Mouse (Mus musculus) central nervous system, embryonic 11.5 days (tissue): ENCODE measurements around the gene Olfr381. TPM values are rescaled to one million over a fixed set of nuclear protein-coding genes. Genes with fewer than 3 reads are reported as not detected.

Experiments
- polyA plus RNA-seq: library from polyadenylated mRNA; depleted of rRNA; stranded (reverse); fragments of >200 nt; gene quantifications from 2 replicates; pipeline ENCODE4 v1.2.3, GENCODE M21; 2012; rRNA removed

The Olfr381 gene
- not detected in 2 replicates for polyA plus RNA-seq

GRCm38 (mm10) chr11:73491503-73491902 is at the start of gene Olfr381:
Olfr381 (minus strand) TSS chr11:73491603.

GRCm38 (mm10) chr11:73517097-73517496 is 25.7 kb upstream of the Olfr381 start, which contains the start of gene Olfr382:
Olfr382 (minus strand) TSS chr11:73517197.

GRCm38 (mm10) chr11:73457408-73457807 is 34.0 kb downstream of the Olfr381 start, which contains the start of gene Olfr380:
Olfr380 (minus strand) TSS chr11:73457508.

Other genes starting within 250 kb of the Olfr381 start
- gene Trpv3, start 224.2 kb downstream of the Olfr381 start, polyA plus RNA-seq: 0.01 and 0.06 TPM in 2 replicates
- gene Aspa, start 162.0 kb downstream of the Olfr381 start, polyA plus RNA-seq: 0.25 and 0.46 TPM in 2 replicates
- not detected in 2 replicates for gene Gm49340, start 161.9 kb downstream of the Olfr381 start, polyA plus RNA-seq
- gene Spata22, start 161.9 kb downstream of the Olfr381 start, polyA plus RNA-seq: 0.13 TPM in 1 of 2 replicates, not detected in the other
- gene Olfr20, start 140.8 kb downstream of the Olfr381 start, polyA plus RNA-seq: not detected in 2 replicates
- not detected in 2 replicates for gene Olfr376, start 120.4 kb downstream of the Olfr381 start, polyA plus RNA-seq
- gene Olfr1, start 92.0 kb downstream of the Olfr381 start, polyA plus RNA-seq: not detected in 2 replicates
- gene Olfr378, start 63.1 kb downstream of the Olfr381 start, polyA plus RNA-seq: not detected in 2 replicates
- not detected in 2 replicates for gene Olfr380, start 34.1 kb downstream of the Olfr381 start, polyA plus RNA-seq
- not detected in 2 replicates for gene Olfr382, start 25.6 kb upstream of the Olfr381 start, polyA plus RNA-seq
- not detected in 2 replicates for gene Olfr385, start 101.4 kb upstream of the Olfr381 start, polyA plus RNA-seq
- gene Olfr384, start 107.0 kb upstream of the Olfr381 start, polyA plus RNA-seq: not detected in 2 replicates
- gene Zfp735, start 197.2 kb upstream of the Olfr381 start, polyA plus RNA-seq: not detected in 2 replicates